Mouse (Mus musculus): Measurements from ENCODE around the gene Leng9. TPM values are rescaled to one million over a fixed set of nuclear protein-coding genes. Genes with fewer than 3 reads are reported as not detected.

The Leng9 gene
- polyA plus RNA-seq (2015; fragmentation: Nextera tagmentation; extraction: Ambion mirVana), result 2.7 and 3.3 TPM in 2 replicates

DNA sequence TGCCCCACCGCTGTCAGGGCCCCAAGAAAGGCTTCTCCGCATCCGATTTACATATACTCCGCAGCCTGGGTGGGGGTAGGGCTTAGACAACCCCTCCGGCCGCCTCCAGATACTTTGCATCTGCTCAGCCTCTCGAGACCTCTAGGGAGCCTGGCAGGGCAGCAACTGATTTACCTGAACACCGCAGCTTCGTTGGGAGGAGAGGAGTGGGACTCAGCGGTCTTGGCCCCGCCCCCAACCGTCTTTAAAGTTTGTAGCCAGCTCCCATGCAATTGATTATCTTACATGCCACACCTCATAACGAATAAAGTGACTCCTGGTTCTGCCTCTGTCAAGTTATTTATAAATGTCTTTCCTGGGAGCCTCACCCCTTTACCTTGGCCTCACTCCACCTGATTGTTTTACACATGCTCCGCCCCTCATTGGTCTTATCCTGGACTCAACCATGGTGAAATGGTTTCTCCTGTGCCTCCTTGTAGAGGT, at the start of gene Leng9:
Leng9 (minus strand) TSS at position 316 of the 483 bp plus-strand sequence.

GRCm38 (mm10) chr7:4164090-4164910, 14.1 kb upstream of the Leng9 start, which contains the start of gene Cdc42ep5:
Cdc42ep5 (minus strand) TSS chr7:4164860.

DNA sequence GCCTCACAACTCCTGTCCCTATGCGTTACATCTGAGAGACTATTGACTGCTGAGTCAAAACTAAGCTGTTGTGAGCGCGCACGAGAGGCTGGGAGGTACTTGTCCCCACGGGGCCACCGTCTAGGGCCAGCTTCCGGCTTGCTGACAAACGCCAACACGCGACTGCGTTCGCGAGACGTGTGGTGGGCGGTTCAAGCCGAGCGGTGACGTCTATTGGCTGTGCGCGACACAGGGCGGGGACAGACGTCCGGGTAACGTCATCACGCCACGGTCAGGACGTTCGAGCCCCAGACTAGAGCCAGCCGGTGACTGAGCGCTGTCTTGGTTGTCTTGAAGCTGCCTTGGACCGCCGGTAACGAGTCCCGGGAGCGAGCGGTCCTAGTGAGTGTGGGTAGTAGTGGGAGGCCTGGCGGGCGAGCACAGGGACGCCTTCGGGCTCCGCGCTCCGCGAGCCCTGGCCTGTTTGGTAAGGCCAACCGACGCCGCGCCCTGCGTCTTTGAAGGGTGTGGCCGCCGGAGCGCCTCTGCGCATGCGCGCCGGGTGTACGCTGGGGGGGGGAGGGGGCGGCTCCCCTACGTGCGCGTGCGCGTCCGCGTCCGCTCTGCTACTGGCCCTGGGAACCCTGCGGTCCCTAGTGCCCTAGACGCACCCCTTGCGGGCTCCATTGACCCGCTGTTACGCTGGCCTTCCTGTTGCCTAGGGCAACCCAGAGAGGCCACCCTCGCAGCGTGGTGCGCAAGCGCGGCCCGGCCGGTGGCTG, 13.2 kb downstream of the Leng9 start, which contains the start of gene Leng8:
Leng8 (plus strand) TSS at position 269 of the 761 bp plus-strand sequence.

GRCm38 (mm10) chr7:4119344-4119902, 30.8 kb downstream of the Leng9 start, which contains the start of gene Ttyh1:
Ttyh1 (plus strand) TSS chr7:4119408.

Other genes with a start within 250 kb of the Leng9 start
- 6.8 and 7.9 TPM in 2 replicates for gene Lilra6, start 234.9 kb downstream of the Leng9 start, polyA plus RNA-seq (2015; fragmentation: Nextera tagmentation; extraction: Ambion mirVana)
- gene Lair1, start 87.2 kb downstream of the Leng9 start, polyA plus RNA-seq (2015; fragmentation: Nextera tagmentation; extraction: Ambion mirVana), result 6.0 and 8.6 TPM in 2 replicates
- 0.71 and 0.86 TPM in 2 replicates for gene Ttyh1, start 31.0 kb downstream of the Leng9 start, polyA plus RNA-seq (2015; fragmentation: Nextera tagmentation; extraction: Ambion mirVana)
- 21.8 and 23.8 TPM in 2 replicates for gene Leng8, start 13.3 kb downstream of the Leng9 start, polyA plus RNA-seq (2015; fragmentation: Nextera tagmentation; extraction: Ambion mirVana)
- 10.2 and 13.2 TPM in 2 replicates for gene Cdc42ep5, start 14.5 kb upstream of the Leng9 start, polyA plus RNA-seq (2015; fragmentation: Nextera tagmentation; extraction: Ambion mirVana)
- 0.18 and 0.23 TPM in 2 replicates for gene Lilra5, start 87.4 kb upstream of the Leng9 start, polyA plus RNA-seq (2015; fragmentation: Nextera tagmentation; extraction: Ambion mirVana)
- 1.5 and 2.3 TPM in 2 replicates for gene Ncr1, start 187.3 kb upstream of the Leng9 start, polyA plus RNA-seq (2015; fragmentation: Nextera tagmentation; extraction: Ambion mirVana)
- gene Gp6, start 247.4 kb upstream of the Leng9 start, polyA plus RNA-seq (2015; fragmentation: Nextera tagmentation; extraction: Ambion mirVana), result 1.4 and 1.5 TPM in 2 replicates